Mouse (Mus musculus): Measurements from ENCODE around the gene Defb19. TPM values are rescaled to one million over a fixed set of nuclear protein-coding genes. Genes with fewer than 3 reads are reported as not detected.
A peak's percentile ranks its signal among the peaks of the same experiment; 100 is the strongest.

Defb19 gene
- polyA plus RNA-seq (2014; fragmentation: Nextera tagmentation; extraction: Ambion mirVana), result not detected in 2 replicates

- Histone ChIP-seq H3K4me1 (ENCODE audit: control insufficient read depth, insufficient read depth, low read length) (no peaks in the 10 kb centered on the region), H3K27ac (ENCODE audit: low read length) (no peak within 1 kb of the TSS)
These were observed at the start of gene Defb19 for GRCm38 (mm10) chr2:152580107-152580506. Gene Defb19 (minus strand): TSS chr2:152580312.

GRCm38 (mm10) chr2:152629904-152630303 lies 49.8 kb upstream of the Defb19 start:
- H3K9me3 ChIP-seq (ENCODE audit: control insufficient read depth, low read depth, low read length), result no peaks in the 10 kb centered on the region
- WGBS, result 79% methylated on average over 6 of the region's 6 CpGs
- H3K4me2 ChIP-seq (replicated peaks; ENCODE audit: low read depth, low read length), result no peak overlapping the region
- H3K27me3 ChIP-seq (ENCODE audit: control insufficient read depth, insufficient read depth, low read length), result no peaks in the 10 kb centered on the region; the same call in 1 of the 2 replicates
- H3K27ac ChIP-seq (ENCODE audit: low read length), result no peak overlapping the region
- no peak overlapping the region for H3K4me3 ChIP-seq (ENCODE audit: low read depth, low read length)
- peaks cover 32% of the 10 kb centered on the region for H3K4me1 ChIP-seq (ENCODE audit: control insufficient read depth, insufficient read depth, low read length)
- H3K9ac ChIP-seq (replicated peaks; ENCODE audit: low read depth, low read length), result no peak overlapping the region
- peaks cover 4% of the 10 kb centered on the region; the same call in 1 of the 2 replicates for H3K36me3 ChIP-seq (ENCODE audit: control insufficient read depth, insufficient read depth, low read length)
- no peak for ATAC-seq (ENCODE audit: insufficient number of reproducible peaks, insufficient read depth, low FRiP score, low read depth)

More at GRCm38 (mm10) chr2:152580107-152580506, at the start of gene Defb19:
- Histone ChIP-seq H3K9ac (replicated peaks; ENCODE audit: low read depth, low read length) (no peak within 1 kb of the TSS), H3K36me3 (ENCODE audit: control insufficient read depth, insufficient read depth, low read length) (no peaks in the 10 kb centered on the region), H3K4me2 (replicated peaks; ENCODE audit: low read depth, low read length) (no peak within 1 kb of the TSS), H3K4me3 (ENCODE audit: low read depth, low read length) (no peak within 1 kb of the TSS), H3K27me3 (ENCODE audit: control insufficient read depth, insufficient read depth, low read length) (no peaks in the 10 kb centered on the region), H3K9me3 (ENCODE audit: control insufficient read depth, low read depth, low read length) (no peaks in the 10 kb centered on the region)
- 66% methylated on average over 7 of the region's 7 CpGs for WGBS
- ATAC-seq (ENCODE audit: insufficient number of reproducible peaks, insufficient read depth, low FRiP score, low read depth), result no peak

GRCm38 (mm10) chr2:152629239-152629638 lies 49.1 kb upstream of the Defb19 start:
- H3K9ac ChIP-seq (replicated peaks; ENCODE audit: low read depth, low read length), result no peak overlapping the region
- H3K9me3 ChIP-seq (ENCODE audit: control insufficient read depth, low read depth, low read length), result no peaks in the 10 kb centered on the region
- no peak overlapping the region for H3K27ac ChIP-seq (ENCODE audit: low read length)
- no peak overlapping the region; the same call in 1 of the 2 replicates for H3K4me2 ChIP-seq (replicated peaks; ENCODE audit: low read depth, low read length)
- H3K4me3 ChIP-seq (ENCODE audit: low read depth, low read length), result no peak overlapping the region
- no peaks in the 10 kb centered on the region; the same call in 1 of the 2 replicates for H3K27me3 ChIP-seq (ENCODE audit: control insufficient read depth, insufficient read depth, low read length)
- no peak for ATAC-seq (ENCODE audit: insufficient number of reproducible peaks, insufficient read depth, low FRiP score, low read depth)
- H3K36me3 ChIP-seq (ENCODE audit: control insufficient read depth, insufficient read depth, low read length), result peaks cover under 1% of the 10 kb centered on the region; the same call in 1 of the 2 replicates
- 37% methylated on average over 3 of the region's 3 CpGs for WGBS
- peaks cover 32% of the 10 kb centered on the region for H3K4me1 ChIP-seq (ENCODE audit: control insufficient read depth, insufficient read depth, low read length)

GRCm38 (mm10) chr2:152628066-152628465 lies 48.0 kb upstream of the Defb19 start:
- Histone ChIP-seq H3K4me2 (replicated peaks; ENCODE audit: low read depth, low read length) (peak overlapping the region; percentile 71), H3K27ac (ENCODE audit: low read length) (0 out of 2 replicates have a peak overlapping the region, but pooled peaks have one; percentile 40), H3K27me3 (ENCODE audit: control insufficient read depth, insufficient read depth, low read length) (no peaks in the 10 kb centered on the region; the same call in 1 of the 2 replicates), H3K9me3 (ENCODE audit: control insufficient read depth, low read depth, low read length) (no peaks in the 10 kb centered on the region), H3K4me3 (ENCODE audit: low read depth, low read length) (peak overlapping the region; percentile 55), H3K36me3 (ENCODE audit: control insufficient read depth, insufficient read depth, low read length) (no peaks in the 10 kb centered on the region), H3K9ac (replicated peaks; ENCODE audit: low read depth, low read length) (no peak overlapping the region), H3K4me1 (ENCODE audit: control insufficient read depth, insufficient read depth, low read length) (peaks cover 23% of the 10 kb centered on the region)
- WGBS, result 50% methylated on average over 17 of the region's 17 CpGs
- ATAC-seq (ENCODE audit: insufficient number of reproducible peaks, insufficient read depth, low FRiP score, low read depth), result no peak; the same call in 1 of the 2 replicates

GRCm38 (mm10) chr2:152626774-152627591 lies 46.9 kb upstream of the Defb19 start, which contains the start of gene Rem1:
Gene Rem1 (plus strand): TSS chr2:152626951.
- Histone ChIP-seq H3K36me3 (ENCODE audit: control insufficient read depth, insufficient read depth, low read length) (no peaks in the 10 kb centered on the region), H3K4me2 (replicated peaks; ENCODE audit: low read depth, low read length) (peak within 1 kb of the TSS; percentile 71), H3K27ac (ENCODE audit: low read length) (peak within 1 kb of the TSS; percentile 40; the same call in 1 of the 2 replicates), H3K9ac (replicated peaks; ENCODE audit: low read depth, low read length) (peak within 1 kb of the TSS; percentile 53), H3K9me3 (ENCODE audit: control insufficient read depth, low read depth, low read length) (no peaks in the 10 kb centered on the region), H3K4me1 (ENCODE audit: control insufficient read depth, insufficient read depth, low read length) (peaks cover 13% of the 10 kb centered on the region), H3K4me3 (ENCODE audit: low read depth, low read length) (peak within 1 kb of the TSS; percentile 55), H3K27me3 (ENCODE audit: control insufficient read depth, insufficient read depth, low read length) (no peaks in the 10 kb centered on the region; the same call in 1 of the 2 replicates)
- 2% methylated on average over 59 of the region's 59 CpGs for WGBS
- ATAC-seq (ENCODE audit: insufficient number of reproducible peaks, insufficient read depth, low FRiP score, low read depth), result peak; percentile 50; the same call in 1 of the 2 replicates

GRCm38 (mm10) chr2:152625256-152625655 lies 45.1 kb upstream of the Defb19 start:
- no peak overlapping the region for H3K4me3 ChIP-seq (ENCODE audit: low read depth, low read length)
- H3K4me2 ChIP-seq (replicated peaks; ENCODE audit: low read depth, low read length), result no peak overlapping the region
- no peak overlapping the region for H3K9ac ChIP-seq (replicated peaks; ENCODE audit: low read depth, low read length)
- 16% methylated on average over 1 of the region's 1 CpGs for WGBS
- H3K27ac ChIP-seq (ENCODE audit: low read length), result no peak overlapping the region
- H3K27me3 ChIP-seq (ENCODE audit: control insufficient read depth, insufficient read depth, low read length), result no peaks in the 10 kb centered on the region; the same call in 1 of the 2 replicates
- H3K4me1 ChIP-seq (ENCODE audit: control insufficient read depth, insufficient read depth, low read length), result peaks cover 13% of the 10 kb centered on the region
- ATAC-seq (ENCODE audit: insufficient number of reproducible peaks, insufficient read depth, low FRiP score, low read depth), result no peak
- no peaks in the 10 kb centered on the region for H3K36me3 ChIP-seq (ENCODE audit: control insufficient read depth, insufficient read depth, low read length)
- no peaks in the 10 kb centered on the region for H3K9me3 ChIP-seq (ENCODE audit: control insufficient read depth, low read depth, low read length)

- no peak overlapping the region for H3K4me3 ChIP-seq (ENCODE audit: low read depth, low read length)
- no peak overlapping the region for H3K9ac ChIP-seq (replicated peaks; ENCODE audit: low read depth, low read length)
- 86% methylated on average over 2 of the region's 2 CpGs for WGBS
- no peaks in the 10 kb centered on the region for H3K36me3 ChIP-seq (ENCODE audit: control insufficient read depth, insufficient read depth, low read length)
- ATAC-seq (ENCODE audit: insufficient number of reproducible peaks, insufficient read depth, low FRiP score, low read depth), result no peak
- H3K9me3 ChIP-seq (ENCODE audit: control insufficient read depth, low read depth, low read length), result no peaks in the 10 kb centered on the region
- no peak overlapping the region for H3K4me2 ChIP-seq (replicated peaks; ENCODE audit: low read depth, low read length)
- H3K27ac ChIP-seq (ENCODE audit: low read length), result no peak overlapping the region
- no peaks in the 10 kb centered on the region; the same call in 1 of the 2 replicates for H3K27me3 ChIP-seq (ENCODE audit: control insufficient read depth, insufficient read depth, low read length)
- peaks cover 13% of the 10 kb centered on the region for H3K4me1 ChIP-seq (ENCODE audit: control insufficient read depth, insufficient read depth, low read length)
These were observed 44.5 kb upstream of the Defb19 start for GRCm38 (mm10) chr2:152624566-152624965.

- Histone ChIP-seq H3K4me2 (replicated peaks; ENCODE audit: low read depth, low read length) (no peak within 1 kb of the TSS), H3K4me1 (ENCODE audit: control insufficient read depth, insufficient read depth, low read length) (peaks cover 6% of the 10 kb centered on the region), H3K27ac (ENCODE audit: low read length) (no peak within 1 kb of the TSS), H3K27me3 (ENCODE audit: control insufficient read depth, insufficient read depth, low read length) (no peaks in the 10 kb centered on the region), H3K4me3 (ENCODE audit: low read depth, low read length) (no peak within 1 kb of the TSS), H3K36me3 (ENCODE audit: control insufficient read depth, insufficient read depth, low read length) (no peaks in the 10 kb centered on the region), H3K9me3 (ENCODE audit: control insufficient read depth, low read depth, low read length) (no peaks in the 10 kb centered on the region), H3K9ac (replicated peaks; ENCODE audit: low read depth, low read length) (no peak within 1 kb of the TSS)
- WGBS, result 77% methylated on average over 6 of the region's 7 CpGs
- no peak for ATAC-seq (ENCODE audit: insufficient number of reproducible peaks, insufficient read depth, low FRiP score, low read depth)
These were observed 42.8 kb upstream of the Defb19 start, which contains the start of gene Defb25 for GRCm38 (mm10) chr2:152622953-152623352. Gene Defb25 (minus strand): TSS chr2:152623053.

All from stomach, embryonic 14.5 days (tissue).